Mouse (Mus musculus) G1E (cell line): ENCODE measurements around the gene Pou5f1.

Experiments used
- CTCF ChIP-seq: IDR thresholded peaks from 2 replicates; pipeline ENCODE4 v1.5.1; 2012; ENCODE audit warnings: low read depth, low read length, inconsistent platforms, mixed read lengths
- GATA1 ChIP-seq: IDR thresholded peaks from 2 replicates; pipeline ENCODE4 v1.6.1; 2012; ENCODE audit warnings: borderline replicate concordance, low read length, inconsistent platforms, mixed read lengths
- TAL1 ChIP-seq: conservative IDR thresholded peaks from 2 replicates; pipeline ENCODE4 v1.6.1; 2012; ENCODE audit warnings: low read depth, low read length, inconsistent platforms, mixed read lengths

DNA sequence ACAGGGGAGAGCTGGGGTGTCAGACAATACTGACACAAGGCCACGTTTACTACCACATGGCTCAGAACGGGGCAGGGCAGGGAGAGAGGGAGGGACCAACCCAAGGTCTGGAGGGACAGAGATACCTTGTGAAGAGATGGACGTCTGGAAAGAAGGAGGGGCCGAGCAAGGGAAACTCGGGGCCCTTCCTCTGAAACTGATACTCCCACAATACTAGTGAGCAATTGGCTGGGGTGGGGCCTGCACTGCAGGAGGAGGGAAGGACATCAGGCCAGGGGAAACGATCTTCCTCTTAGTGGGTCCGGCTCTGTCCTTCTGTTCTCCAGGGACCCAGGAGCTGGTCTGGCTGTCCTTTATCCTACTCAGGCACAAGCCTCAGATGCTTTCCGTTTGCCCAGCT lies 45.1 kb downstream of the Pou5f1 start:
- TF ChIP-seq CTCF = no peak
- no peak for TF ChIP-seq GATA1
- no peak for TF ChIP-seq TAL1
